Mouse (Mus musculus): ENCODE results near the gene Hmgb1.

Hmgb1 gene

DNA sequence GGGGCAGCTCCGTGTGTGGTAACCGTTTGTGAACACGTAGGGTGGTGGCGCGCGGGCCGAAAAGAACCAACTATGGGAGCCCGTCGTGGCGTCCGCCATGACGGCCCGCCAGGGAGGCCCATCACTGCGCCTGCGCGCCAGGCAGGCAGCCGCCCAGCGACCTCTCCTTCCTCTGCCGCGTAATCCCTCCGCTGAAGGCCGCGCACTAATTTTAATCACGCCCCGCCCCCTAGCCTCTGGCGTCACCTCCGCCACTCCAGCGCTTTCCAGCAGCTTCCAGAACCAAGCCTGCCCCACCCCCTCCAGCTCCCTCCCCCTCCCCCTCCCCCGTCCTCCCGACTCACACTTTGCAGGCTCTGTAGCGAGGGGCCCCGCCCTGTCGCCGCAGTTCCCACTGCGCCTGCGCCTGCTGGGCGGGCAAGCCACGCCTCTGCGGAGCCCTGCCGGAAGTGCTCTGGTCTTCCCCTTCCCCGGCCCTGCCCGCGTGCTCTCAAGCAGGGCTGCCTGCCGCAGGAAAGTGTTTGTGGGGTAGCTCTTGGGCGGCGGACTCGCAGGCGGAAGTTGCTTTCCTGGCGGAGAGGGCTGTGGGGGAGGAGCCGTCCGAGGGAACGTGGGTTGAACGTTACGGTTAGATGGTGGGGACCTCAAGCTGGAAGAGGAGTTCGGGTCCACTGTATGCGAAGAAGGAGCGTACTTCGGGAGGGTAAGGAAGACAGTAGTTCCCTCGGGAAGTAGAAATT lies at the start of gene Hmgb1, which contains the start of gene Uspl1:
Gene Hmgb1, minus strand, starts transcription at position 386 of the 740 bp plus-strand sequence.
Gene Uspl1, plus strand, starts transcription at position 247 of the 740 bp plus-strand sequence.
- peak; percentile 99 for DNase-seq

DNA sequence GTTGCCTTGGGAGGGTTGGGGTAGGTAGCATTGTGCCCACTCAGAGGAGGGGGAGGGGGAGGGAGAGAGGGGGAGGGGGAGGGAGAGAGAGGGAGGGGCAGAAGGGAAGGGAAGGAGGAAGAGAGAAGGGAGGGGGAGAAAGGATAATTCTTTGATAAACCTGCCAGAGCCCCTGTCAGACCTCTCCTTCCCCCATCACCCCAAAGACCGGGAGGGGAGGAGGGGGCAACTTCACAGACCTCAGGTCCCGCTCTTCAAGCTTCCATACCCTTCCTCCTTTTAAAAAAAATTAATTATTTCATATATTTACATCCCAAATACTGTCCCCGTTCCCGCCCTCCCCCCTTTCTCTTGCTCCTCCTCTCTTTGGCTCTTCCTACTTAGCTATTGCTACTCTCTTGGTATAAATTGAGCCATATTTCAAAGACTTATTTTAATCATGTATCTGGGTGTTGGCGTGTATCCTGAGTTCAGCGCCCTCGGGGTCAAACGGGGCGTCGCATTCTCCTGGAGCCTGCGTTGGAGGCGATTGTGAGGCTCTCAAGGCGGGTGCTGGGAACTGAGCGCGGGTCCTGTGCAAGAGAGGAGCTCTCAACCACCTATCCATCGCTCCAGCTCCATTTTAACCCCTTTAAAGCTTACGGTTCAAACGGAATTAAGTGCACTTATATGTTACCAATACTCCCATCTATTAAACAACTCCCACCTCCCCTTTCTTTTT lies 45.5 kb upstream of the Hmgb1 start:
- DNase-seq, result peak; percentile 39

DNA sequence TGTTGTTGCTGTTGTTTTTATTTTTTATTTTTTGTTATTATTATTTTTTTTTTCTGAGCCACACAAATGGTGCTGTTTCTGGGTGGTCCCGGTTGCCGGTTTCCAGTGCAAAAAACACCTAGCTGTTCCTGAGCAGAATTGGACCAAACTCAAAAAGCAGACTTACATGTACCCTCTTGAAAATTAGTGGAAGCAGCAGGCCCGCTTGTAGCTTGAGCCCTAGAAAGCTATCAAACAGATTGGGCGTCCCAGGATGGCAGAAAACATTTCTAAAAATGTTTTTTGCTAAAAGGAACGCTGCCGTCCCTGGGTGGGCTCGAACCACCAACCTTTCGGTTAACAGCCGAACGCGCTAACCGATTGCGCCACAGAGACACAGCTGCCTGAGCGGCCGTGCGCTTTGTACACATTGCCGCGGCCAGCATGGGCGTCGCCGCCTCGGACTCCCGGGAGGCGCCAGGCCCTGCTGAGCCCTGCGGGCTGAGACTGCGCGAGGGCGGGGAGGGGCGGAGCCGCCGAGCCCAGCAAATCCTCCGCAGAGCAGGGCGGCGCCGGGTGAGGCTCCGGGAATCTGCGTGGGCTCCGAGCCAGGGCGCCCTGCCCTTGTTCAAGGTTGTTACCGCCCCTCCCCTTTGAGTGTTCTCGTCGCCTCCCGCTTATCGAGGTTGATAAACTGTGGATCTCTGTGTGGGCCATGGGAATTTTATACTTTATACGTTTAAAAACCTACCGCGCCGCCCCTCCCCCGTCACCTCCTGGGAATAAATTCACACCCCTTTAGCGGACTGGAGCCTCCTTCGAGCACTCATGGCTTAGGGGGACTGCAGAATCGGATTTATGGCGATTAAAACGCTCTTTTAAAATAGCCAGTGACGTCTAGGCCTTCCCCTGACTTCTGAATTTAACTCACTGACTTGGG lies 44.7 kb upstream of the Hmgb1 start:
- DNase-seq, result peak; percentile 94

DNA sequence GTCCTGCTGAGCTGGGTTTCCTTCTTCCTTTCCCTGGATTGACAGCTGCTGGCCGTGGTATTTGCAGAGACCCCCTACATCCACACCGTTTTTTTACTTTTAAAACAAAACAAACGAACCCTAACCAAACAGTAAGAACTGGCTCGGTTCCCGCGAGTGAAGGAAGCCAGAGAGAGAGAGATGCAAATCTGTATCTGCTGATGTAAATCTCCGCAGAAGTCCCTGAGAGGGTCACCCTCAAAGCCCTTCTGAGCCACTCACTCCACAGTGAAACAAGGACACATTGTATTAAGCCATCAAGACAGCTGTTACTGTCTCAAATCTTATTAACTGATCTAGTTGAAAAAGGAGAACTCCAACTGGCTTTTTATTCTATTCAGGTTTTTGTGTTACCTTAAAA lies 40.4 kb upstream of the Hmgb1 start:
- DNase-seq, result no peak

DNA sequence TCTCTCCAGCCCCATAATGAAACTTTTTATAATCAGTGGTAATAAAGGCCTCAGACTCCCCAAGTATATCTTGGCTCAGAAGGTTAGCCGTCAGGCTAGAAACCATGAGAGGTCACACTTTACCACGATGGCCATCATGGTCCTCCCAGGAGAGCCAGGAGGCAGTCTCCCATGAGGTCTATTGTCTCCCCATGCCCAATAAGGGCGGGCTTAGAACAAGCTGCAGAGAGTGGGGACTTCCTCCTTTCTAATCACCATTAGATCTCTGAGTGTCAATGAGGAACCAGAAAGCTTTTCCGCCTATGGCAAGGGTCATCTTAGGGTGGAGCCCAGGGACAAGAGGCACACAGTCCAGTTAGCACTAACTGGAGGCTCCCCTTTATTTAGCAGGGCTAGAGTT lies 37.1 kb upstream of the Hmgb1 start:
- DNase-seq, result no peak

DNA sequence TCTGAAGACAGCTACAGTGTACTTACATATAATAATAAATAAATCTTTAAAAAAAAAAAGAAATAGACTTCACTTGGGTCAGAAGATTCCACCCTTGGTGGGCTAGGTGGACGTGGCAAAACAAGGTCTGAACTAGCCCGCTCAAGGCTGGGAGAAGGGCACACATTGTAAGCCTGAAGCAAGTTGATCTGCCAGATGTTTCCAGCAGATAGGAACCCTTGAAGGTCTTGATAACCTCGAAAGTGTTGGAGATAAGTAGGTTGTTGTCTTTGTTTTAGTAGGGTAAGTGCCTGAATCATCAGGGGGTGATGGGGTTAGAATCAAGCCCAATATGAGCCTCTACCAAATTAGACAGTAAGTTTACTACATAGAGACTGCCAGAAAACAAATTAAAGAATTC lies 35.2 kb upstream of the Hmgb1 start:
- DNase-seq, result no peak

DNA sequence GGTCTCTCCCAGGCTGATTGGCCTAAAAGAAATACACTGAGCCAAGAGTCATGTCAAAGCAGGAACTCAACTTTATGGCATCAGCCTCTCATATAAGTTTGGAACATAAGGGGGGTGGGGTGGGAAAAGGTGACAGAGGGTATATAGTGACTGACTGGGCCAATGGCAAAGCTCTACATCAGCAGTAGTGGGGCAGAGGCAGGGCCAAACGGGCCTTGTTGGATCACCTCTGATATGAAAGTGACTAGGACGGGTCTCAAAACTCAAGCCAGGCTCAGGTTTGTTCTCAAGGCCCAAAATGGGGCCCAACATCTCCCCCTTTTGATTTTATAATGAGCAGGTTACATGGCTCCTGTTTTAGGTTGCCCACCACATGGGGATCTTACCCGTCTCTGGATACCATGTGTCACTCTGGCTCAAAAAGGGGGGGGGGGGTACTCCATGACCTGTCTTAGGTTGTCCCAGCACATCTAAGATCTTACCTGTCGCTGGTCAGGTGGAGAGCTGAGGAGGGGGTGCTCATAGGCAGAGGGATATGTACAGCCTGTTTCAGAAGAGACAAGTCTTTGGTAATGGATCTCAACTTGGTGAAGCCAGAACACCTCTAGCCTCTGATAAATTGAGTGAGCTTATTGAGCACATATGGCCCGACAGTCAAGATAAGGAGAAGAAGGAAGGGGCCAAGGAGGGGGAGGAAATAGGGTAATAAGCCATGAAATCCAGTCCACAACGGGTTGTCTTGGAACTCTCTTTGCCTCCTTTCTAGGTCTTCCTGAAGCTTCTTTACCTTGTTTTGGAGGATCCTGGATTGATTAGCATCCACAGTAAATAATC lies 33.5 kb upstream of the Hmgb1 start:
- DNase-seq, result no peak

DNA sequence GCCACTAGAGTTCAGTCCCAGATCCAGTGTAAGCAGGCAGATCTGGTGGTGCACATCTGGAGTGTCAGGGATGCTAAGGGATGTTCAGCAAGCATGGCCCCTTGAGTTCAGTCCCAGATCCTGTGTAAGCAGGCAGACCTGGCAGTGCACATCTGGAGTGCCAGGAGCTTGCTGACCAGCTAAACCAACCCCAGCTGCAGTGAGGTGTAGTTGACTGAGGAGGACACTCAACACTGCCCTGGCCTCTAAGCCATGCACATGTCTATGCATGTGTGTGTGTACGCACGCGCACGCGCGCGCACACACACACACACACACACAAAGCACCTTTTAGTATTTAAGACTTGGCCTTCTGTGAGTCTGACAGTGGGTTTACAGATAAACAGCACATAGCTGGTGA lies 31.3 kb upstream of the Hmgb1 start:
- no peak for DNase-seq

DNA sequence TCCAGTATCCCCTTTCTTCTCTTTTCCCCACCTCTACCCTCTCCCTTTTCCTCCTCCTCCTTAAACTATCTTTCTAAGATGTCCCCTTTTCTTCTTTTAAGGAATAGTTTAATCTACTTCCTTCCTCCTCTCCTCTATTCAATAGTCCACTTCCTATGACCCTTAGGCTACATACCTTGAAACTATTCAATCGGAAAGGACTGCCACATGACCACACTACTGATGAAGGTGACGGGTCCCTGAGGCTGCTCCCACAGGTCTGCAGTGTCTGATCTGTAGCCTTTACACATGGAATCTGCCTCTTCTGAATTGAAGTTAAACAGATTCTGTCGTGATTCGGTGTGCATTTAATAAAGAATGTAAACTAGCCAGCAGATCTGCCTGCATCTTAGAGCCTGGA lies 28.5 kb upstream of the Hmgb1 start:
- no peak for DNase-seq

DNA sequence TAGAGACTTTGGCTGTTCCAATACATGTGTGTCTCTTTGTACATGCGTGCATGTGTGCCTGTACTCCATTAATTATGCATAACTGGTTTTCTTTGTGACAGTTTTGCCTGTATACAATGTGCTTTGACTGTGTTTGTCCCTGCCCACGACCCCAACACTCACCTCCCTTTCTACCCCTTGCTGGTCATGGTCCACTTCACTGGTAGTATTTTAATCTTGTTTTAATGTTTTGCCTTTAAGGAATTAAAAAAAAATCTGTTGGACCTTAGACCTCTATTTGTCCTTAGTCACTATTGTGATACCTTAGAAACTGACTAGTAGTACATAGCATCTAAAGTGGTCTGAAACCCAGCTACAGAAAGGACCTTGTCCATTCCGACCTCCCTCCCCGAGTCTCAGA lies 26.8 kb upstream of the Hmgb1 start:
- no peak for DNase-seq

DNA sequence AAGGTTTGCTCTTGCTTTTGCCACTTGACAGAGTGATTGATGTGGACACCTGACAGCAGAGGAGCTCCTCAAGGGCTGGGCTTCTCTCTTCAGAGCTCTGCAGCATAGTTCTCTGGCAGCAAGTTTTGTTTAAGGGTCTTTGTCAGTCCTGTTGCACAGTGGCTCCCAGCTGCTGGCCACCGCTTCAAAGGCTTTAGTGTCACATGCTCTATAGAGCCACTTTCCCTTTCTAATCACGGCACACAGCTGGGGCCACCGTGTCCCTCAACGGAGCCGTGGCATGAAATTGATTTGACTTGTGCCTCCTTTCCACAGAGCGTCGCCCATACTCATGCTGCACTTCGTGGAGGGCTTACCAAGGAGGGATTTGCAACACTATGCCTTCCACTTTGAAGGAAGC lies 25.0 kb upstream of the Hmgb1 start:
- no peak for DNase-seq

DNA sequence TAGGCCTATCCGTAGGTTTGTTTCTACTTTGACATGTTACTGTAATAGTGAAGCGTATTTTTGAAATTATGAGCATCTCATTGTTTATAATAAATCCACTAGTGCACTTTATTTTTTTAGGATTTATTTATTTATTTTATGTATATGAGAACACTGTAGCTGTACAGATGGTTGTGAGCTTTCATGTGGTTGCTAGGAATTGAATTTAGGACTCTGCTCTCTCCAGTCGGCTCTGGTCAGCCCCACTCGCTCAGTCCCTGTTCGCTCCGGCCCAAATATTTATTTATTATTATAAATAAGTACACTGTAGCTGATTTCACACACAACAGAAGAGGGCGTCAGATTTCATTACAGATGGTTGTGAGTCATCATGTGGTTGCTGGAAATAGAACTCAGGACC lies 24.5 kb upstream of the Hmgb1 start:
- DNase-seq, result no peak

DNA sequence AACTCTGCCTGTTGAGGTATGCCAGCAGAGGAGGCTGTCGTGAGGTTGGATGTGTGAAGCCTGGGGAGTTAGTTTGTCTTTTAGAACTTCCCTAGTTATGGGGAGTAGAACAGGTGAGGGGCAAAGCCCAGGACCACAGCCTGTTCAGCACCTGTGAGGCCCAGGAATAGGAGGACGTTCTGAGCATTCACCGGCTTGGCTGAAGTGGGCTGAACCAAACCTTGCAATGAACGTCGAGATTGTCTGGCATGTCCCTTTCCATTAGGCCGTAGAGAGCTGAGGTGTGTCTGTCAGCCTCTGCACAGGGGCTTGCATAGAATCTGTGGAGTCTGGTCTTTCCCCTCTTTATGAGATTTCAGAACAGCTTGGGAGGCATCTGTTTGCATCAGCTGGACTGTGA lies 23.4 kb upstream of the Hmgb1 start:
- no peak for DNase-seq

DNA sequence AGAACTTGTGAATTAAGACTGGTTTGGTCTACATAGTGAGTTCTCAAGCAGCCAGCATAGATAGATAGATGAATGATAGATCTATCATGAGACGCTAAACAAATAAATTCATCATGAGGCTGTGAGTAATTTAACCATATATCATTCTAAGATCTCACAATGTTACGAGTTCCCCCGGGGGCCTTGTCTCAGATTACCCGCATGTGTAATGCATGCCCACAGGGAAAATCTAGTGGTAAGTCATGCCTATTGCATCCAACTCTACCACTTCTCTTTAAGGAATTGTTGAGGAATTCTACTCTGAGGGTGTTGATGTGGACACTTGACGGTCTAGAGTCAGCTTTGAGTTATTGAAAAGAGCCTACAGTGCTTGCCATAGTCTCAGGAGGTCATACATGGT lies 22.0 kb upstream of the Hmgb1 start:
- no peak for DNase-seq

DNA sequence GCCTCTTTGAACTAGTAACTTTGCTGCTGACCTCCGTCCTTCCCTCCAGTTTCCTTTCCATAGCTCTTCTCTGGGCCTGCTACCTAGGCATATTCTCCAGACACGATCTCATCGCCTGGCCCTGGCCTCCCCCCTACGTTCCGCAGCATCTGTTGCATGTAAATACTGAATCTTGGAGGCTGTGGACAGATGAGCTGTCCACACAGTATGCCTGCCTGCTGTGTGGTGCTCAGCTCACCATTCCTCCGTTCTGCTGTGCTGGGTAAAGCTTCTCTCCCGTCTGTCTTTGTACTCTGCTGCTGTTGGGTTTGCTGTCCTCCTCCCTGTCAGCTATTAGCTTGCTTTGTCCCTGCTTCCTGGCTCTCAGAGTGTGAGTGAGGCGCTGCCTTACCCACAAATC lies 21.0 kb upstream of the Hmgb1 start:
- DNase-seq, result no peak

DNA sequence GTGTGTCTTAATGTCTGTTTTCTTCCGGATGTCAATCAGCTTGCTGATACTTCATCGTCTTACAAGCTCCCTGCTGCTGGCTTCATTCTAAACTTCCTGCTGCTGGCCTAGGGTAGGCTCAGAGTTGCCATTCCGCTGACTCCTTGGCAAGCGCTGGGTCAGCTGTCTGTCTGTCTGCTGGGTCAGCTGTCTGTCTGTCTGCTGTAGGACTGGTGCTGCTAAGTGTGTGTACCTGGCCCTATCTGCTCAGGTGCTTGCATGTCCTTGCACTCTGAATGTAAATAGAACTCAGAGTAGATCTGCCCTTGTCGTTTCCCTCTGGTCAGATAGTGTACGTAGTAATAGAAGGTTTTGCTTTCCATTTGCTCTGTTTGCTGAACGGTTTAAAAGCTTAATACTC lies 20.5 kb upstream of the Hmgb1 start:
- no peak for DNase-seq

DNA sequence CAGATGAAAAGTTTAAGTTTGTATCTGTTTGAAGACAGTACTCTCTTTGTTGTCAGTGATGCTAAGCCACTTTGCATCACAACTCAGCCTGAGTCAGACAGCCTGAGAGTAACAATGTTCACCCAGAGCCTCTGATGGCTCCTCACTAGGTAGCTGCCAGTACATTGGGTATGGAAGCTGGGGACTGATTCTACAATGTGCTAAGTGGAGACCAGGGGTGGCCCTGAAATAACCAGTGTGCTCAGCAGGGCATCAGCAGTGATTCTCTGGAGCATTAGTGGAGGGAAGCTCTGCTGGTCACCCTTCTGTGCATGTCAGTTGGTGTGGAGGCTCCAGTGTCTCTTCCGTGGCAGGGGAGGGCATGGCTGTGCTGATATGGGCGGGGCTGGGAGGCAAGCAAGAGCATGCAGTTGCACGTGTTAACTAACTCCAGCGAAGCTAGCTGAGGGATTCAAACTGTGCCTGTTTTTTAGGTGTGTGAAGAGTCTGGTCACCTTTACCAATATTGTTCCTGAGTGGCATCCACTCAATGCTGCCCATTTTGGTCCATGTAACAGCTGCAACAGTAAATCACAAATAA lies 19.6 kb upstream of the Hmgb1 start:
- DNase-seq, result no peak

DNA sequence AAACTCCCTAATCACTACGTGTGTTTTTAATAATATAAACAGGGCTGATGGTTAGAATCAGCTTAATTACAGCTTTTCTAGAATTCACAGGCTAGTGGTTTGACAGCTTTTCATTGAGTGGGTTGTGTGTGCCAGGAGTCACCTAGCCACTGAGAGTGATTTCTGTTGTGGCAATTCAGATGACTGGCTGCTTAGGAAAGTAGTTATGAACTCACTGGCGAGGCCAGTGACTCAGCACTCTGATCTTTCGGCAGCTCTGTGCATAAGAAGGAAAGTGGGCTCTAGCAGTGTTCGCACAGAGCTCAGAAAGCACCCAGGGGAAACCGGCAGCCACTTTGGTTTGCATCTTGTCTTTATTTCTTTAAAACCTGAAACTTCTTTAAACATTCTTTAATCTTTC lies 18.7 kb upstream of the Hmgb1 start:
- no peak for DNase-seq

DNA sequence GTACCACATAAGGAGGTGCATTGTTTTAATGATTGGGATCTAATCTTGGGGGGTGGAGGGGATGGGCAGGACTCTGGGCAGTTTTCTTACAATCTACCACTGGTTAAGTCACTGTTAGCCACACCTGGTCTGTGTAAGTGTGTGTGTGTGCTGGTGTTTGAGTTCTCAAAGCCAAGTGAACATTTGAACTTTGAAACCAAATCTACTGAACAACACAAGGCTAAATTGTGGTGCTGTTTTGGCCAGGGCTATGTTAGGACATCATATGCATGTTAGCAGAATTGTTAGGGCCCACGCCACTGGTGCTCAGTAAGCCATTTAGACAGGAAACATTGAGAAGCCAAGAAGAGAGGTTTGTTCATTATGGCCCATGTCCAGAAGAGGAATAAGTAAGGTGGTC lies 14.5 kb upstream of the Hmgb1 start:
- no peak for DNase-seq

DNA sequence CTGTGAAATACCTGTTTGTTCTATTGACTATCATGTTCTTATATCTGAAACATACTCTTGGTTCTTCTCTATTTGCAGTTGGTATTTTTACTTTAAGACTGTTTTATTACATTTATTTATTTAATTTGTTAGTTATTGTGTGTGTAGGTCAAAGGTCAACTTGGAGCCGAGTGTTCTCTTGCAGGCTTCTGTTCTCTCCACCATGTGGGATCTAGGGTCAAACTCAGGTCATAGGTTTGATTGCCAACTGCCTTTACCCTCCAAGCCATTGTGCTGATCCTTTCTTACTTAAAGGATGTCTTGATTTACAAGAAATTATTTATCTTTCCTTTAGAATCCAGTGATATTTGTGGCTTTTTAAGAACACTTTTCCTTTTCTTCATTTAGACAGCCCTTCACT lies 12.3 kb upstream of the Hmgb1 start:
- no peak for DNase-seq

DNA sequence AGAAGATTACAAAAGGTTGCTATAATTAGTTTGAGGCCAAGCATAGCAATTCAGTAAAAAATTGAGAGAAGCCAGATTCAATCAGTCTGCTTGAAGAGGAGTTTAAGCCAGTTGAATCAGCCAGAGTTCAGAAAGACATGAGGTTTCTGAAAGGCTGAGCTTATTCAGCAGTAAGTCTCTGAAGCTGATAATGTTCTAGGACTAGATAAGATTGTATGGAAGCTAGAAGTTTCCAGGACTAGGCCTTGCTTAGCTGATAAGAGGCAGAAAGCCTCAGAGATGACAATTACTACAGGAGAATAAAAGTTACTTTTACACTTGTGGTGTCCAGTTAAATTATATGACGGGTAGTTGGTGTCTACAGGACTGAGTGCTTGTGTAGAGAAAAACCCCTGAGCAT lies 5.9 kb upstream of the Hmgb1 start:
- DNase-seq, result no peak

DNA sequence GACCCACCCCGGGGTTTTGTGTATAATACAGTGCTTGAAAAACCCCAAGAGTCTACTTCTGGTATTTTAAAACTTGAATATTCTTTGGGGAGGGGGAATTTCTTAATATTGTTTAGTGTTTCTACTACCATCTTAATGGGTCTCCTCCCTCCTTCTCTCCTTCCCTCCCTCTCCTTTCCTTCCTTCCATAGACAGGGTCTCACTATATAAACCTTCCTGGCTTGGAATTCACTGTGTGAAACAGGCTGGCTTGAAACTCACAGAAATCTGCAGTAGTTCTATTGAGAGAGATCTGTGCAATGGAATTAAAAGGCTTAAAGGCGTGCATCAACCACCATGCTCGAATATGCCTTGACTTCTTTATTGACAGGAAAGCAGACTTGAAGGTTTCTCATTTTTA lies 1.5 kb upstream of the Hmgb1 start:
- DNase-seq, result no peak

Measured in cerebellum, adult 9-11 months (tissue).